In the genomic region with DNA sequence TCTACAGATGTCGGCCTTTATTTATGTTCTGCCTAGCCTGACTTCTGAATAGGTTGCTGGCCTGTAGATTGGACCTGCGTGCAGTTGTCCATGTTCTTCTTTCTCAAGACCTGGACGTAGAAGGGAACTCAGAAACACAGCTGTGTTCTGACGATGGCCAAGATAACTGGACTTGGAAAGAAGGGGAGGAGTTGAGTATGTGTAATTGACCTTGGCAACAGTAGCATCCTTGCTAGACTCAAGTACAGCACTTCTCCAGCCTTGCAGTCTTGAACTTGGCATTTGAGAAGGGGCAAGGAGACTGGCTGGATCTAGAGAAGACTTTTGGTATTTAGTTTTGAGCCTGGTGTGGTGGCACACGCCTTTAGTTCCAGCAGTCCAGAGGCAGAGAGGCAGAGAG, we compare ENCODE assay signal across 22 mouse cellular contexts. TPM values are rescaled to one million over a fixed set of nuclear protein-coding genes. Genes with fewer than 3 reads are reported as not detected.
DNase-seq lines count a peak whose midpoint lies in the region; ATAC-seq and TF ChIP-seq lines count a peak whose summit lies in the region.
"Had no signal": no experiment of that assay in that cellular context is flagged by ENCODE, and none has a peak within 500 bp of the region (broad histone marks: within the 10 kb centered on the region; RNA-seq: fewer than 3 reads in every experiment).

No protein-coding gene starts in this region.

- H3K4me1 ChIP-seq in liver, adult 2 months (ENCODE audit: control insufficient read depth, insufficient read depth, low read length), result peaks cover 47% of the 10 kb centered on the region
- H3K4me1 ChIP-seq in liver, postnatal 0 days (ENCODE audit: insufficient read depth), result peaks cover 46% of the 10 kb centered on the region
- H3K4me1 ChIP-seq in embryonic facial prominence, embryonic 15.5 days, result peaks cover 13% of the 10 kb centered on the region
- peaks cover 12% of the 10 kb centered on the region; the same call in 1 of the 2 replicates for H3K4me1 ChIP-seq in stomach, embryonic 16.5 days (ENCODE audit: control insufficient read depth, insufficient read depth, low read length)
- H3K4me1 ChIP-seq: neural tube, embryonic 12.5 days had no signal

- DNase-seq in gastrocnemius, adult 2 months, result no peak
- no peak for DNase-seq in gastrocnemius, adult 8-10 months (ENCODE audit: low spot score in 2 of 2)
- peak; percentile 26 for DNase-seq in liver, adult 2 months (ENCODE audit: extremely low read depth, low read depth, low spot score)
- DNase-seq in liver, postnatal 0 days, result no peak
- no peak for DNase-seq in natural killer cell, adult 2 months (ENCODE audit: low spot score in 2 of 2)
- DNase-seq: cerebellum, adult 9-11 months; gastrocnemius, postnatal 14 days; heart, adult 18-20 months; heart, postnatal 36 days; kidney, adult 11 months; kidney, postnatal 36 days; layer of hippocampus, postnatal 36 days; midbrain, embryonic 14.5 days; right cerebral cortex, postnatal 14 days; thymus, postnatal 25 days had no signal

- no peak overlapping the region for H3K4me2 ChIP-seq in liver, postnatal 0 days (ENCODE audit: low read depth, low read length)
- no peak overlapping the region for H3K4me2 ChIP-seq in embryonic facial prominence, embryonic 15.5 days (replicated peaks)
- no peak overlapping the region for H3K4me2 ChIP-seq in stomach, embryonic 16.5 days (ENCODE audit: low read depth, low read length)
- H3K4me2 ChIP-seq: hindbrain, embryonic 13.5 days; kidney, embryonic 15.5 days; liver, embryonic 15.5 days; neural tube, embryonic 12.5 days had no signal

- peaks cover 39% of the 10 kb centered on the region for H3K79me2 ChIP-seq in liver, adult 2 months (ENCODE audit: control insufficient read depth, insufficient read depth, low read length)

- 77% methylated on average over 5 of the region's 5 CpGs for WGBS in liver, adult 2 months
- 78% methylated on average over 5 of the region's 5 CpGs for WGBS in liver, postnatal 0 days (ENCODE audit: insufficient replicate concordance)
- 78% methylated on average over 5 of the region's 5 CpGs for WGBS in embryonic facial prominence, embryonic 15.5 days
- WGBS in stomach, embryonic 16.5 days, result 73% methylated on average over 5 of the region's 5 CpGs

- intact Hi-C loops in gastrocnemius, adult 2 months (cut with DNase I), result no loop called here

- no peaks in the 10 kb centered on the region for H3K27me3 ChIP-seq in liver, adult 2 months (ENCODE audit: control insufficient read depth, insufficient read depth, low read length)
- H3K27me3 ChIP-seq in liver, postnatal 0 days (ENCODE audit: insufficient read depth, low read length), result no peaks in the 10 kb centered on the region
- no peaks in the 10 kb centered on the region for H3K27me3 ChIP-seq in embryonic facial prominence, embryonic 15.5 days
- no peaks in the 10 kb centered on the region for H3K27me3 ChIP-seq in stomach, embryonic 16.5 days (ENCODE audit: control insufficient read depth, insufficient read depth, low read length)
- H3K27me3 ChIP-seq: hindbrain, embryonic 13.5 days; kidney, embryonic 15.5 days; liver, embryonic 15.5 days; neural tube, embryonic 12.5 days had no signal

- H3K4me3 ChIP-seq in gastrocnemius, adult 2 months, result no peak overlapping the region
- no peak overlapping the region for H3K4me3 ChIP-seq in liver, adult 2 months (ENCODE audit: insufficient read depth, low read depth, low read length)
- H3K4me3 ChIP-seq in liver, postnatal 0 days (ENCODE audit: low read depth, low read length), result no peak overlapping the region
- H3K4me3 ChIP-seq in embryonic facial prominence, embryonic 15.5 days (replicated peaks), result no peak overlapping the region
- H3K4me3 ChIP-seq in stomach, embryonic 16.5 days (replicated peaks; ENCODE audit: low read length), result no peak overlapping the region
- H3K4me3 ChIP-seq: hindbrain, embryonic 13.5 days; kidney, embryonic 15.5 days; liver, embryonic 15.5 days; neural tube, embryonic 12.5 days had no signal

- H3K36me3 ChIP-seq in liver, adult 2 months (ENCODE audit: control insufficient read depth, insufficient read depth, low read length), result peaks cover 45% of the 10 kb centered on the region
- H3K36me3 ChIP-seq in liver, postnatal 0 days (replicated peaks; ENCODE audit: insufficient read depth, low read length), result peaks cover 35% of the 10 kb centered on the region
- no peaks in the 10 kb centered on the region for H3K36me3 ChIP-seq in embryonic facial prominence, embryonic 15.5 days
- peaks cover 3% of the 10 kb centered on the region; the same call in 1 of the 2 replicates for H3K36me3 ChIP-seq in stomach, embryonic 16.5 days (ENCODE audit: control insufficient read depth, insufficient read depth, low read length)
- H3K36me3 ChIP-seq: hindbrain, embryonic 13.5 days; neural tube, embryonic 12.5 days had no signal

- no peak for TF ChIP-seq POLR2A in liver, adult 2 months (IDR thresholded peaks at IDR 0.05; ENCODE audit: extremely low read depth, insufficient read depth, low read length)

- TF ChIP-seq EP300 in liver, postnatal 0 days (IDR thresholded peaks at IDR 0.05; ENCODE audit: low read depth), result no peak

- H3K9ac ChIP-seq in liver, adult 2 months (ENCODE audit: low read depth, low read length), result no peak overlapping the region
- no peak overlapping the region for H3K9ac ChIP-seq in liver, postnatal 0 days (replicated peaks)
- no peak overlapping the region for H3K9ac ChIP-seq in embryonic facial prominence, embryonic 15.5 days
- H3K9ac ChIP-seq in stomach, embryonic 16.5 days (ENCODE audit: low read length), result no peak overlapping the region
- H3K9ac ChIP-seq: hindbrain, embryonic 13.5 days; kidney, embryonic 15.5 days; liver, embryonic 15.5 days; neural tube, embryonic 12.5 days had no signal

- no peak for TF ChIP-seq CTCF in gastrocnemius, adult 2 months (IDR thresholded peaks at IDR 0.05)
- no peak for TF ChIP-seq CTCF in liver, adult 2 months (IDR thresholded peaks at IDR 0.05; ENCODE audit: low read depth, low read length)
- no peak for TF ChIP-seq CTCF in liver, postnatal 0 days (IDR thresholded peaks at IDR 0.05; ENCODE audit: low read depth)

- no peaks in the 10 kb centered on the region for H3K9me3 ChIP-seq in liver, postnatal 0 days (ENCODE audit: low read length)
- H3K9me3 ChIP-seq in embryonic facial prominence, embryonic 15.5 days (replicated peaks), result no peaks in the 10 kb centered on the region
- no peaks in the 10 kb centered on the region for H3K9me3 ChIP-seq in stomach, embryonic 16.5 days (replicated peaks; ENCODE audit: control insufficient read depth, low read length)
- H3K9me3 ChIP-seq: hindbrain, embryonic 13.5 days; kidney, embryonic 15.5 days; liver, embryonic 15.5 days; neural tube, embryonic 12.5 days had no signal

- no peak for ATAC-seq in liver, postnatal 0 days
- ATAC-seq in embryonic facial prominence, embryonic 15.5 days (ENCODE audit: insufficient number of reproducible peaks, low FRiP score, low TSS enrichment, low read depth), result no peak
- ATAC-seq in stomach, embryonic 16.5 days (ENCODE audit: insufficient read depth, low FRiP score), result no peak
- ATAC-seq: forebrain, embryonic 14.5 days had no signal

- H3K27ac ChIP-seq in gastrocnemius, adult 2 months, result peak overlapping the region; percentile 51
- 0 out of 2 replicates have a peak overlapping the region, but pooled peaks have one; percentile 29 for H3K27ac ChIP-seq in liver, adult 2 months (replicated peaks; ENCODE audit: insufficient read depth, low read depth, low read length)
- no peak overlapping the region for H3K27ac ChIP-seq in liver, postnatal 0 days (ENCODE audit: low read depth)
- H3K27ac ChIP-seq in embryonic facial prominence, embryonic 15.5 days (replicated peaks), result 0 out of 2 replicates have a peak overlapping the region, but pooled peaks have one; percentile 63
- H3K27ac ChIP-seq in stomach, embryonic 16.5 days (ENCODE audit: low read length), result peak overlapping the region; percentile 11; the same call in 1 of the 2 replicates
- H3K27ac ChIP-seq: hindbrain, embryonic 13.5 days; kidney, embryonic 15.5 days; liver, embryonic 15.5 days; neural tube, embryonic 12.5 days had no signal

RNA-seq across cellular contexts. Expression of a gene that starts 10.9 kb away (rescaled TPM):
- 1 to 10 TPM; 9.0 to 9.8 TPM for total RNA-seq in gastrocnemius, adult 2 months (2021)
- 1 to 10 TPM; 4.5 to 6.1 (median 5.2) TPM for total RNA-seq in gastrocnemius, adult 8-10 months (2022)
- total RNA-seq in liver, adult 2 months (2014; rRNA removed), result 93.6 and 109 TPM in 2 replicates
- 25.4 and 34.5 TPM in 2 replicates for polyA plus RNA-seq in liver, adult 2 months (2012; rRNA removed)
- 11.5 and 12.8 TPM in 2 replicates for polyA plus RNA-seq in liver, postnatal 0 days (2015; fragmentation: Nextera tagmentation; extraction: Ambion mirVana)
- 13.5 and 14.4 TPM in 2 replicates for polyA plus RNA-seq in embryonic facial prominence, embryonic 15.5 days (2015; fragmentation: Nextera tagmentation; extraction: Ambion mirVana)
- polyA plus RNA-seq in stomach, embryonic 16.5 days (2015; fragmentation: Nextera tagmentation; extraction: Ambion mirVana), result 11.9 and 13.7 TPM in 2 replicates
